Mouse (Mus musculus): Measurements from ENCODE around the gene Eftud2. TPM values are rescaled to one million over a fixed set of nuclear protein-coding genes. Genes with fewer than 3 reads are reported as not detected.

Eftud2 gene
- polyA plus RNA-seq, 1 experiment = 89.9 TPM

- no peak for TF ChIP-seq CTCF (IDR thresholded peaks at IDR 0.05; ENCODE audit: borderline replicate concordance, insufficient read depth, low read depth, low read length)
- TF ChIP-seq POLR2A (IDR thresholded peaks at IDR 0.05; ENCODE audit: borderline replicate concordance, insufficient read depth, low read length) = no peak
- Histone ChIP-seq H3K4me3 (replicated peaks; ENCODE audit: insufficient read depth, low read depth, low read length) (no peak overlapping the region), H3K4me1 (ENCODE audit: control insufficient read depth, insufficient read depth, low read length) (no peaks in the 10 kb centered on the region), H3K27ac (ENCODE audit: insufficient read depth, low read length) (no peak overlapping the region), H3K27me3 (ENCODE audit: control insufficient read depth, insufficient read depth, low read length) (no peaks in the 10 kb centered on the region)
- DNase-seq = no peak
- 72% methylated on average over 9 of the region's 9 CpGs for WGBS
These were observed 42.1 kb downstream of the Eftud2 start for GRCm38 (mm10) chr11:102838616-102839150.

- no peaks in the 10 kb centered on the region for H3K4me1 ChIP-seq (ENCODE audit: control insufficient read depth, insufficient read depth, low read length)
- H3K27ac ChIP-seq (ENCODE audit: insufficient read depth, low read length) = no peak overlapping the region
- no peaks in the 10 kb centered on the region for H3K27me3 ChIP-seq (ENCODE audit: control insufficient read depth, insufficient read depth, low read length)
- DNase-seq = no peak
- H3K4me3 ChIP-seq (replicated peaks; ENCODE audit: insufficient read depth, low read depth, low read length) = no peak overlapping the region
- TF ChIP-seq POLR2A (IDR thresholded peaks at IDR 0.05; ENCODE audit: borderline replicate concordance, insufficient read depth, low read length) (no peak), CTCF (IDR thresholded peaks at IDR 0.05; ENCODE audit: borderline replicate concordance, insufficient read depth, low read depth, low read length) (no peak)
- 84% methylated on average over 2 of the region's 2 CpGs for WGBS
These were observed 42.7 kb downstream of the Eftud2 start for GRCm38 (mm10) chr11:102838126-102838525.

- no peak for DNase-seq
- Histone ChIP-seq H3K27me3 (ENCODE audit: control insufficient read depth, insufficient read depth, low read length) (no peaks in the 10 kb centered on the region), H3K27ac (ENCODE audit: insufficient read depth, low read length) (no peak overlapping the region), H3K4me3 (replicated peaks; ENCODE audit: insufficient read depth, low read depth, low read length) (no peak overlapping the region), H3K4me1 (ENCODE audit: control insufficient read depth, insufficient read depth, low read length) (no peaks in the 10 kb centered on the region)
- TF ChIP-seq POLR2A (IDR thresholded peaks at IDR 0.05; ENCODE audit: borderline replicate concordance, insufficient read depth, low read length) (no peak), CTCF (IDR thresholded peaks at IDR 0.05; ENCODE audit: borderline replicate concordance, insufficient read depth, low read depth, low read length) (no peak)
- WGBS = 90% methylated on average over 1 of the region's 1 CpGs
These were observed 43.4 kb downstream of the Eftud2 start for GRCm38 (mm10) chr11:102837385-102837784.

GRCm38 (mm10) chr11:102836146-102836545 lies 44.6 kb downstream of the Eftud2 start:
- Histone ChIP-seq H3K27me3 (ENCODE audit: control insufficient read depth, insufficient read depth, low read length) (no peaks in the 10 kb centered on the region), H3K27ac (ENCODE audit: insufficient read depth, low read length) (no peak overlapping the region), H3K4me1 (ENCODE audit: control insufficient read depth, insufficient read depth, low read length) (no peaks in the 10 kb centered on the region), H3K4me3 (replicated peaks; ENCODE audit: insufficient read depth, low read depth, low read length) (no peak overlapping the region)
- no peak for DNase-seq
- WGBS = 88% methylated on average over 9 of the region's 9 CpGs
- TF ChIP-seq POLR2A (IDR thresholded peaks at IDR 0.05; ENCODE audit: borderline replicate concordance, insufficient read depth, low read length) (no peak), CTCF (IDR thresholded peaks at IDR 0.05; ENCODE audit: borderline replicate concordance, insufficient read depth, low read depth, low read length) (no peak)

GRCm38 (mm10) chr11:102835549-102835948 lies 45.2 kb downstream of the Eftud2 start, which contains the start of gene Higd1b:
Gene Higd1b (plus strand): TSS chr11:102835849.
- Histone ChIP-seq H3K4me3 (replicated peaks; ENCODE audit: insufficient read depth, low read depth, low read length) (no peak within 1 kb of the TSS), H3K27ac (ENCODE audit: insufficient read depth, low read length) (no peak within 1 kb of the TSS), H3K4me1 (ENCODE audit: control insufficient read depth, insufficient read depth, low read length) (no peaks in the 10 kb centered on the region), H3K27me3 (ENCODE audit: control insufficient read depth, insufficient read depth, low read length) (no peaks in the 10 kb centered on the region)
- no peak for DNase-seq
- TF ChIP-seq CTCF (IDR thresholded peaks at IDR 0.05; ENCODE audit: borderline replicate concordance, insufficient read depth, low read depth, low read length) (no peak), POLR2A (IDR thresholded peaks at IDR 0.05; ENCODE audit: borderline replicate concordance, insufficient read depth, low read length) (no peak)
- 70% methylated on average over 4 of the region's 4 CpGs for WGBS

- Histone ChIP-seq H3K4me1 (ENCODE audit: control insufficient read depth, insufficient read depth, low read length) (no peaks in the 10 kb centered on the region), H3K27me3 (ENCODE audit: control insufficient read depth, insufficient read depth, low read length) (no peaks in the 10 kb centered on the region), H3K27ac (ENCODE audit: insufficient read depth, low read length) (no peak overlapping the region), H3K4me3 (replicated peaks; ENCODE audit: insufficient read depth, low read depth, low read length) (no peak overlapping the region)
- no peak for DNase-seq
- TF ChIP-seq POLR2A (IDR thresholded peaks at IDR 0.05; ENCODE audit: borderline replicate concordance, insufficient read depth, low read length) (no peak), CTCF (IDR thresholded peaks at IDR 0.05; ENCODE audit: borderline replicate concordance, insufficient read depth, low read depth, low read length) (no peak)
- 74% methylated on average over 10 of the region's 10 CpGs for WGBS
These were observed 46.6 kb downstream of the Eftud2 start for GRCm38 (mm10) chr11:102834219-102834618.

- no peak for DNase-seq
- Histone ChIP-seq H3K27ac (ENCODE audit: insufficient read depth, low read length) (no peak overlapping the region), H3K27me3 (ENCODE audit: control insufficient read depth, insufficient read depth, low read length) (no peaks in the 10 kb centered on the region), H3K4me1 (ENCODE audit: control insufficient read depth, insufficient read depth, low read length) (no peaks in the 10 kb centered on the region), H3K4me3 (replicated peaks; ENCODE audit: insufficient read depth, low read depth, low read length) (no peak overlapping the region)
- 65% methylated on average over 18 of the region's 18 CpGs for WGBS
- TF ChIP-seq POLR2A (IDR thresholded peaks at IDR 0.05; ENCODE audit: borderline replicate concordance, insufficient read depth, low read length) = no peak
- no peak for TF ChIP-seq CTCF (IDR thresholded peaks at IDR 0.05; ENCODE audit: borderline replicate concordance, insufficient read depth, low read depth, low read length)
These were observed 48.0 kb downstream of the Eftud2 start for GRCm38 (mm10) chr11:102832700-102833297.

GRCm38 (mm10) chr11:102830276-102830675 lies 50.5 kb downstream of the Eftud2 start:
- TF ChIP-seq CTCF (IDR thresholded peaks at IDR 0.05; ENCODE audit: borderline replicate concordance, insufficient read depth, low read depth, low read length) (no peak), POLR2A (IDR thresholded peaks at IDR 0.05; ENCODE audit: borderline replicate concordance, insufficient read depth, low read length) (no peak)
- no peaks in the 10 kb centered on the region for H3K27me3 ChIP-seq (ENCODE audit: control insufficient read depth, insufficient read depth, low read length)
- DNase-seq = no peak
- no peak overlapping the region for H3K27ac ChIP-seq (ENCODE audit: insufficient read depth, low read length)
- H3K4me1 ChIP-seq (ENCODE audit: control insufficient read depth, insufficient read depth, low read length) = no peaks in the 10 kb centered on the region
- no peak overlapping the region for H3K4me3 ChIP-seq (replicated peaks; ENCODE audit: insufficient read depth, low read depth, low read length)
- WGBS = 75% methylated on average over 4 of the region's 4 CpGs
